Mouse (Mus musculus) heart, adult 2 months (tissue): ENCODE data around the gene Tldc1. TPM values are rescaled to one million over a fixed set of nuclear protein-coding genes. Genes with fewer than 3 reads are reported as not detected.

Source experiments
- DNase-seq, 2 experiments: peaks; one replicate each; pipeline ENCODE4 v3.0.0; 2021
- H3K27ac ChIP-seq: fragments of 200-600 bp; 2 replicates; pipeline ENCODE4 v1.8.1; 2022
- H3K27me3 ChIP-seq: fragments of 200-500 bp; 2 replicates; pipeline ENCODE4 v1.6.1; 2012; ENCODE audit warnings: mild to moderate bottlenecking, low read length, inconsistent platforms, mixed read lengths; ENCODE audit not compliant: control insufficient read depth, insufficient read depth
- H3K36me3 ChIP-seq: fragments of 200-500 bp; 2 replicates; pipeline ENCODE4 v1.6.1; 2012; ENCODE audit warnings: low read length, inconsistent platforms; ENCODE audit not compliant: control insufficient read depth, insufficient read depth
- H3K4me1 ChIP-seq: fragments of 200-500 bp; 2 replicates; pipeline ENCODE4 v1.6.1; 2011; ENCODE audit warnings: low read length; ENCODE audit not compliant: control insufficient read depth, insufficient read depth
- H3K4me3 ChIP-seq: fragments of 200-600 bp; 2 replicates; pipeline ENCODE4 v1.8.1; 2022
- H3K79me2 ChIP-seq: fragments of 200-500 bp; replicated peaks from 2 replicates; pipeline ENCODE4 v1.6.1; 2012; ENCODE audit warnings: mild to moderate bottlenecking, inconsistent platforms, low read length, moderate library complexity, mixed read lengths; ENCODE audit not compliant: control insufficient read depth, insufficient read depth
- H3K9ac ChIP-seq: fragments of 200-500 bp; 2 replicates; pipeline ENCODE4 v1.6.1; 2012; ENCODE audit warnings: low read depth, mild to moderate bottlenecking, control low read depth, inconsistent platforms, low read length, mixed read lengths
- CTCF ChIP-seq: fragments of 200-600 bp; IDR thresholded peaks from 2 replicates; pipeline ENCODE4 v1.8.1; 2022; ENCODE audit warnings: antibody characterized with exemption, mild to moderate bottlenecking, moderate library complexity
- EP300 ChIP-seq: fragments of 200-500 bp; IDR thresholded peaks from 2 replicates; pipeline ENCODE4 v1.6.1; 2011; ENCODE audit warnings: low read depth, low read length, control low read depth; ENCODE audit not compliant: insufficient read depth
- POLR2A ChIP-seq: fragments of 200-500 bp; IDR thresholded peaks from 2 replicates; pipeline ENCODE4 v1.6.1; 2011; ENCODE audit warnings: mild to moderate bottlenecking, low read depth, low read length, control low read depth; ENCODE audit not compliant: insufficient read depth
- WGBS: fragments of 180-500 bp; shearing (Covaris S2); methylation state at CpG from one replicate; pipeline ENCODE4 v1.1.7; 2018; 5-methylcytosine and 5-hydroxymethylcytosine counted together
- intact Hi-C: fragments of 180-260 bp; cut with DNase I; formaldehyde crosslinking; loops from one replicate; pipeline ENCODE4 v1.15.1; 2025
- polyA plus RNA-seq: library from polyadenylated mRNA; depleted of rRNA; stranded (reverse); fragments of >200 nt; gene quantifications from 2 replicates; pipeline ENCODE4 v1.2.3, GENCODE M21; 2012; rRNA removed
- total RNA-seq, 2 experiments: library from RNA; stranded (reverse); gene quantifications; 2 replicates each; pipeline ENCODE4 v1.2.3; 2021

The Tldc1 gene
- total and polyA plus RNA-seq, 3 experiments = 11.3 to 14.6 (median 11.3) TPM

DNA sequence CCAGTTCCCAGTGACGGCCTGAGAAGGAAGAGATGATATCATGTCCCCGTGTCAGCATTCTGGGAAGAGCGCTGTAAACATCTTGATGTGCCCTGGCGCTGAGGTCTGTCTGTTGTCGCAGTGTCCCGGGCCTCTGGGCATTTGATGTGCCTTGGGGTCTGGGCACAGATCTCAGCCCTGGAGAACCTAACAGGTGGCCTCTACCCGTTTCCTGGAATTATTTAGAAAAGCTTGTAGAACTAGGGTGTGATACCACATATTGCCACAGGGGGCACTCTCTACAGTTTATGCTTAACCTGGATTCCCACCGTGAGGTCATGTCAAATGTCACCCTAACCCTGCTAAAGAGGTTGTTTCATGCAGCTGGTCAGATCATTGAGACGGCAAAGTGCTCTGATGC, 60.5 kb downstream of the Tldc1 start:
- WGBS = 61% methylated on average over 9 of the region's 9 CpGs
- H3K27ac ChIP-seq = no peak overlapping the region
- H3K79me2 ChIP-seq = no peaks in the 10 kb centered on the region
- TF ChIP-seq CTCF = peak; percentile 73
- no peak for TF ChIP-seq EP300
- peaks cover 5% of the 10 kb centered on the region for H3K4me1 ChIP-seq
- DNase-seq = no peak
- no peak overlapping the region for H3K9ac ChIP-seq
- intact Hi-C loops = no loop called here
- no peak overlapping the region for H3K4me3 ChIP-seq
- no peaks in the 10 kb centered on the region for H3K36me3 ChIP-seq
- H3K27me3 ChIP-seq = no peaks in the 10 kb centered on the region

DNA sequence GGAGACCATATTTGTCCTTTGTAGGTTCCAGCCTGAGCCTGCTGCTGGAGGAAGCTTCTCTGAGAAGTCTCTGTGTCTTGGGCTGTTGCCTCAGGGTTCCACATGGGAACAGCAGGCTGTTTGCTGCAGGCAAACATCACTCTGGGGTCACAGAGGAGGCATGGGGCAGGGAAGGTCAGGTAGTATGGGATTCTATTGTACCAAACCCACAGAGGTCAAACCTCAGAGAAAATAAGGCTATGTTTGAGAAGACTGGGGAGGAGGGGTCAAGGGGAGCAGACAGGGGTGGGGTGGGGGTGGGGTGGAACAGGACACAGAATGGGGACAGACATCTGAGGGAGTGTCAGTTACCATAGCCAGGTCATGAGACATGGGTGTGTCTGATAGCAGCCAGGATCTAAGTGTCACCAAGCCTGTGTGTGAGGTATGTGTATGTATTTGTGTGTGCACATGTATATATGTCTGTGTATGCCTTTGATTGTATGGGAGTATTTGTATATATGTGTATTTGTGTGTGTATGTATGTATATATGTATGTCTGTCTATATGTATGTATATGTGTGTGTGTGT, 61.4 kb downstream of the Tldc1 start:
- DNase-seq = no peak
- Histone ChIP-seq H3K79me2 (no peaks in the 10 kb centered on the region), H3K36me3 (no peaks in the 10 kb centered on the region), H3K9ac (no peak overlapping the region), H3K27me3 (no peaks in the 10 kb centered on the region), H3K27ac (no peak overlapping the region), H3K4me1 (peaks cover 5% of the 10 kb centered on the region), H3K4me3 (no peak overlapping the region)
- intact Hi-C loops = no loop called here
- TF ChIP-seq EP300 (no peak), CTCF (no peak), POLR2A (no peak)

DNA sequence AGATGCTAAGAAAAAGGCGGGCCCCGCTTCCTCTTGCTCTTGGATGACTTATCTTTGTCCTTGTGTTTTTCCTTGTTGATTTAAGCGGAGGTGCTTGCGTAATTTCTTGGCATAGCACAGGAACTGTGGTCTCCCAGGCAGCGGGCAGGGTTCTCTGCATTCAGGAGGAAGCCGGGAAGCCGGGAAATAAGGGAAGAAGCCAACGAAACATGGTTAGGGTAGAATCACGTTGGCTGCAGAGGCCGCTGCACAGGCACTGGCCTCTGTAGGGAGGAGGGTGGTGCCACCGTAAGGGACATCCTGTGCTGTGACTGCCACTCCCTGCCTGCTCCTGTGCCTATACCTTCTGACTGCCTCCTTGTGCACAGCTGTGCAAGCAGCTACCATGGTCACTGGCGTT, 63.0 kb downstream of the Tldc1 start:
- 23% methylated on average over 12 of the region's 12 CpGs for WGBS
- Histone ChIP-seq H3K36me3 (no peaks in the 10 kb centered on the region), H3K9ac (peak overlapping the region; percentile 17; the same call in 1 of the 2 replicates), H3K27me3 (no peaks in the 10 kb centered on the region), H3K79me2 (no peaks in the 10 kb centered on the region), H3K4me1 (peaks cover 5% of the 10 kb centered on the region), H3K4me3 (no peak overlapping the region), H3K27ac (peak overlapping the region; percentile 16)
- intact Hi-C loops = no loop called here
- TF ChIP-seq POLR2A (no peak), CTCF (no peak), EP300 (0 out of 2 replicates have a peak, but pooled peaks have one; percentile 11)
- DNase-seq = peak; percentile 52 to 70

DNA sequence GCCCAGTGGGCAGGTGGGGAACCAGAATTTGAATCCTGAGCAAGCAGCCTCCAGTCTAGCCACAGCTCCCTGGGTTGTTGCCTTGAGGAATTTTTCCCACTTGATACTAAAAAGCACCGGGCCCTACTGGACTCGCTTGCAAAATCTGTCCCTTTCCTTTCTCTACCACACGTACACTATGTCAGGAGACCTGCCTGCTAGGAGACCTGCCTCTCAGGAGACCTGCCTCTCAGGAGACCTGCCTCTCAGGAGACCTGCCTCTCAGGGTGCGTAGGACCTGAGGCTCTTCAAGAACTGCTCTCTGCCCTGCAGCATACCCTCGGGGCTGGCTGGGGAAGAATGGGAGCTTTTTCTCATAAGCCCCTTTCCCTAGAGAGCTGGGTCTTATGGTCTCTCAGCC, 64.8 kb downstream of the Tldc1 start:
- 93% methylated on average over 5 of the region's 5 CpGs for WGBS
- intact Hi-C loops = no loop called here
- no peak overlapping the region for H3K4me3 ChIP-seq
- H3K27ac ChIP-seq = no peak overlapping the region
- no peak overlapping the region for H3K9ac ChIP-seq
- no peaks in the 10 kb centered on the region for H3K36me3 ChIP-seq
- no peaks in the 10 kb centered on the region for H3K79me2 ChIP-seq
- peaks cover 5% of the 10 kb centered on the region for H3K4me1 ChIP-seq
- no peaks in the 10 kb centered on the region for H3K27me3 ChIP-seq
- no peak for DNase-seq
- TF ChIP-seq CTCF = no peak
- no peak for TF ChIP-seq EP300
- TF ChIP-seq POLR2A = no peak

DNA sequence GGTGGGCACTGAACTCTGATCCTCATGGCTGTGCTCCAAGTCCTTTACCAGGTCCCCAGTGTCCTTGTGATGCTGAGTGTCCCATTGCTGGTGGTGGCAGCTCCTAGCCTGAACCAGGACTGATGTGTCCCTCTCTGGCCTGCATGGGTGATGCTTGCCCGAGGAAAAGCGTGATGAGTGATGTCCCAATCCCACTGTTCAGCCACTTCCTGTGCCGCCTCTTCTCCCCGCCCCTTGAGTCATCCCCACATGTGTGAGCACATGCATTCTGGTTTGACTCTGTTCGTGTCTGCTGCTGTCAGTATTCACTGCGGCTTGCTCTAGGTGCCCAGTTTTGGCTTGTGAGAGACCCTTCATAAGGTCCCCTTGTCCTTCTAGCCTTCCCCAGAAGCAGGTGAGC, 66.0 kb downstream of the Tldc1 start:
- DNase-seq = peak; percentile 42 to 46
- intact Hi-C loops = no loop called here
- Histone ChIP-seq H3K79me2 (no peaks in the 10 kb centered on the region), H3K4me3 (no peak overlapping the region), H3K27ac (no peak overlapping the region), H3K9ac (no peak overlapping the region), H3K4me1 (peaks cover 5% of the 10 kb centered on the region), H3K36me3 (no peaks in the 10 kb centered on the region), H3K27me3 (no peaks in the 10 kb centered on the region)
- TF ChIP-seq CTCF (no peak), POLR2A (no peak), EP300 (no peak)
- WGBS = 54% methylated on average over 6 of the region's 6 CpGs

Other genes starting within 250 kb of the Tldc1 start
- gene Mbtps1, start 219.7 kb downstream of the Tldc1 start, total RNA-seq = 10 to 100 TPM; 32.6 to 35.4 TPM
- 36.6 and 51.2 TPM in 2 replicates for gene Mbtps1, start 219.7 kb downstream of the Tldc1 start, polyA plus RNA-seq
- gene Hsdl1, start 203.2 kb downstream of the Tldc1 start, total RNA-seq = 10 to 100 TPM; 17.6 to 20.4 TPM
- gene Hsdl1, start 203.2 kb downstream of the Tldc1 start, polyA plus RNA-seq = 11.9 and 15.6 TPM in 2 replicates
- not detected for gene Dnaaf1, start 203.2 kb downstream of the Tldc1 start, total RNA-seq
- gene Dnaaf1, start 203.2 kb downstream of the Tldc1 start, polyA plus RNA-seq = 0.12 and 0.39 TPM in 2 replicates
- 1 to 10 TPM; 3.6 to 3.7 TPM for gene Taf1c, start 173.2 kb downstream of the Tldc1 start, total RNA-seq
- gene Taf1c, start 173.2 kb downstream of the Tldc1 start, polyA plus RNA-seq = 6.5 and 8.7 TPM in 2 replicates
- gene Adad2, start 165.7 kb downstream of the Tldc1 start, total RNA-seq = not detected
- not detected in 2 replicates for gene Adad2, start 165.7 kb downstream of the Tldc1 start, polyA plus RNA-seq
- under 1 TPM; 0.05 to 0.23 TPM for gene Kcng4, start 142.7 kb downstream of the Tldc1 start, total RNA-seq
- gene Kcng4, start 142.7 kb downstream of the Tldc1 start, polyA plus RNA-seq = 0.33 and 0.41 TPM in 2 replicates
- gene Wfdc1, start 112.1 kb downstream of the Tldc1 start, total RNA-seq = 10 to 100 TPM; 27.9 to 33.2 TPM
- gene Wfdc1, start 112.1 kb downstream of the Tldc1 start, polyA plus RNA-seq = 39.0 and 41.4 TPM in 2 replicates
- under 1 TPM in 1 of 2 experiments, not detected in 1; 0.07 TPM for gene Atp2c2, start 78.4 kb downstream of the Tldc1 start, total RNA-seq
- gene Atp2c2, start 78.4 kb downstream of the Tldc1 start, polyA plus RNA-seq = 0.59 TPM in 1 of 2 replicates, not detected in the other
- 10 to 100 TPM; 17.5 to 20.4 TPM for gene Cotl1, start 62.1 kb upstream of the Tldc1 start, total RNA-seq
- 16.5 and 23.2 TPM in 2 replicates for gene Cotl1, start 62.1 kb upstream of the Tldc1 start, polyA plus RNA-seq
- 1 to 10 TPM; 2.6 to 2.7 TPM for gene Klhl36, start 83.8 kb upstream of the Tldc1 start, total RNA-seq
- 5.7 and 6.0 TPM in 2 replicates for gene Klhl36, start 83.8 kb upstream of the Tldc1 start, polyA plus RNA-seq
- gene Usp10, start 131.9 kb upstream of the Tldc1 start, total RNA-seq = 10 to 100 TPM; 41.9 to 49.8 TPM
- 51.1 and 58.6 TPM in 2 replicates for gene Usp10, start 131.9 kb upstream of the Tldc1 start, polyA plus RNA-seq
- gene Gm20388, start 132.4 kb upstream of the Tldc1 start, total RNA-seq = 1 to 10 TPM in 1 of 2 experiments, not detected in 1; 1.8 TPM
- 32.3 and 39.0 TPM in 2 replicates for gene Gm20388, start 132.4 kb upstream of the Tldc1 start, polyA plus RNA-seq
- gene Crispld2, start 214.0 kb upstream of the Tldc1 start, total RNA-seq = 10 to 100 TPM; 24.3 to 29.9 TPM
- 30.3 and 47.5 TPM in 2 replicates for gene Crispld2, start 214.0 kb upstream of the Tldc1 start, polyA plus RNA-seq